Mouse (Mus musculus): ENCODE data around the gene Cttn. TPM values are rescaled to one million over a fixed set of nuclear protein-coding genes. Genes with fewer than 3 reads are reported as not detected.

The Cttn gene
- 181 and 189 TPM in 2 replicates for polyA plus RNA-seq (2015; fragmentation: Nextera tagmentation; extraction: Ambion mirVana)

GRCm38 (mm10) chr7:144470545-144471059 lies at the start of gene Cttn:
Gene Cttn (minus strand): TSS chr7:144471009.
- H3K9ac ChIP-seq (replicated peaks; ENCODE audit: low read depth, low read length), result peak within 1 kb of the TSS; percentile 96
- H3K4me2 ChIP-seq (ENCODE audit: low read length), result peak within 1 kb of the TSS; percentile 89
- H3K27me3 ChIP-seq (replicated peaks; ENCODE audit: control insufficient read depth, insufficient read depth, low read length), result no peaks in the 10 kb centered on the region
- ATAC-seq, result peak; percentile 98
- no peaks in the 10 kb centered on the region for H3K36me3 ChIP-seq (ENCODE audit: control insufficient read depth, insufficient read depth)
- WGBS, result 1% methylated on average over 30 of the region's 30 CpGs
- H3K4me1 ChIP-seq (replicated peaks; ENCODE audit: control insufficient read depth, insufficient read depth, low read length), result peaks cover 19% of the 10 kb centered on the region
- H3K27ac ChIP-seq (ENCODE audit: low read length), result peak within 1 kb of the TSS; percentile 68
- H3K9me3 ChIP-seq (ENCODE audit: control insufficient read depth, low read length), result no peaks in the 10 kb centered on the region
- H3K4me3 ChIP-seq (replicated peaks; ENCODE audit: low read length), result peak within 1 kb of the TSS; percentile 99

GRCm38 (mm10) chr7:144519852-144520251 lies 49.0 kb upstream of the Cttn start:
- WGBS, result 93% methylated on average over 5 of the region's 5 CpGs
- Histone ChIP-seq H3K27me3 (replicated peaks; ENCODE audit: control insufficient read depth, insufficient read depth, low read length) (no peaks in the 10 kb centered on the region), H3K9me3 (ENCODE audit: control insufficient read depth, low read length) (no peaks in the 10 kb centered on the region), H3K36me3 (ENCODE audit: control insufficient read depth, insufficient read depth) (peaks cover 26% of the 10 kb centered on the region), H3K4me3 (replicated peaks; ENCODE audit: low read length) (no peak overlapping the region), H3K4me1 (replicated peaks; ENCODE audit: control insufficient read depth, insufficient read depth, low read length) (no peaks in the 10 kb centered on the region), H3K9ac (replicated peaks; ENCODE audit: low read depth, low read length) (no peak overlapping the region), H3K27ac (ENCODE audit: low read length) (no peak overlapping the region), H3K4me2 (ENCODE audit: low read length) (no peak overlapping the region)
- ATAC-seq, result no peak

GRCm38 (mm10) chr7:144516711-144517110 lies 45.9 kb upstream of the Cttn start:
- WGBS, result 86% methylated on average over 5 of the region's 5 CpGs
- Histone ChIP-seq H3K27ac (ENCODE audit: low read length) (no peak overlapping the region), H3K9ac (replicated peaks; ENCODE audit: low read depth, low read length) (no peak overlapping the region), H3K4me3 (replicated peaks; ENCODE audit: low read length) (no peak overlapping the region), H3K27me3 (replicated peaks; ENCODE audit: control insufficient read depth, insufficient read depth, low read length) (no peaks in the 10 kb centered on the region), H3K9me3 (ENCODE audit: control insufficient read depth, low read length) (no peaks in the 10 kb centered on the region), H3K36me3 (ENCODE audit: control insufficient read depth, insufficient read depth) (peaks cover 41% of the 10 kb centered on the region), H3K4me1 (replicated peaks; ENCODE audit: control insufficient read depth, insufficient read depth, low read length) (no peaks in the 10 kb centered on the region), H3K4me2 (ENCODE audit: low read length) (no peak overlapping the region)
- ATAC-seq, result no peak

GRCm38 (mm10) chr7:144509090-144509489 lies 38.3 kb upstream of the Cttn start:
- ATAC-seq, result no peak
- H3K9ac ChIP-seq (replicated peaks; ENCODE audit: low read depth, low read length), result no peak overlapping the region
- H3K27ac ChIP-seq (ENCODE audit: low read length), result no peak overlapping the region
- H3K4me2 ChIP-seq (ENCODE audit: low read length), result no peak overlapping the region
- H3K9me3 ChIP-seq (ENCODE audit: control insufficient read depth, low read length), result no peaks in the 10 kb centered on the region
- H3K36me3 ChIP-seq (ENCODE audit: control insufficient read depth, insufficient read depth), result peaks cover 38% of the 10 kb centered on the region
- H3K4me1 ChIP-seq (replicated peaks; ENCODE audit: control insufficient read depth, insufficient read depth, low read length), result no peaks in the 10 kb centered on the region
- no peaks in the 10 kb centered on the region for H3K27me3 ChIP-seq (replicated peaks; ENCODE audit: control insufficient read depth, insufficient read depth, low read length)
- no peak overlapping the region for H3K4me3 ChIP-seq (replicated peaks; ENCODE audit: low read length)
- 97% methylated on average over 4 of the region's 4 CpGs for WGBS

- H3K36me3 ChIP-seq (ENCODE audit: control insufficient read depth, insufficient read depth), result peaks cover 48% of the 10 kb centered on the region
- no peaks in the 10 kb centered on the region for H3K27me3 ChIP-seq (replicated peaks; ENCODE audit: control insufficient read depth, insufficient read depth, low read length)
- 95% methylated on average over 1 of the region's 1 CpGs for WGBS
- H3K4me2 ChIP-seq (ENCODE audit: low read length), result no peak overlapping the region
- H3K9ac ChIP-seq (replicated peaks; ENCODE audit: low read depth, low read length), result no peak overlapping the region
- H3K27ac ChIP-seq (ENCODE audit: low read length), result no peak overlapping the region
- H3K9me3 ChIP-seq (ENCODE audit: control insufficient read depth, low read length), result no peaks in the 10 kb centered on the region
- H3K4me1 ChIP-seq (replicated peaks; ENCODE audit: control insufficient read depth, insufficient read depth, low read length), result no peaks in the 10 kb centered on the region
- no peak overlapping the region for H3K4me3 ChIP-seq (replicated peaks; ENCODE audit: low read length)
- no peak for ATAC-seq
These were observed 36.0 kb upstream of the Cttn start for GRCm38 (mm10) chr7:144506807-144507206.

GRCm38 (mm10) chr7:144503959-144504358 lies 33.1 kb upstream of the Cttn start:
- no peak overlapping the region for H3K4me2 ChIP-seq (ENCODE audit: low read length)
- no peaks in the 10 kb centered on the region for H3K27me3 ChIP-seq (replicated peaks; ENCODE audit: control insufficient read depth, insufficient read depth, low read length)
- no peak overlapping the region for H3K27ac ChIP-seq (ENCODE audit: low read length)
- WGBS, result 87% methylated on average over 4 of the region's 4 CpGs
- ATAC-seq, result no peak
- no peak overlapping the region for H3K9ac ChIP-seq (replicated peaks; ENCODE audit: low read depth, low read length)
- H3K4me1 ChIP-seq (replicated peaks; ENCODE audit: control insufficient read depth, insufficient read depth, low read length), result no peaks in the 10 kb centered on the region
- no peak overlapping the region for H3K4me3 ChIP-seq (replicated peaks; ENCODE audit: low read length)
- peaks cover 48% of the 10 kb centered on the region for H3K36me3 ChIP-seq (ENCODE audit: control insufficient read depth, insufficient read depth)
- H3K9me3 ChIP-seq (ENCODE audit: control insufficient read depth, low read length), result no peaks in the 10 kb centered on the region

- Histone ChIP-seq H3K4me1 (replicated peaks; ENCODE audit: control insufficient read depth, insufficient read depth, low read length) (no peaks in the 10 kb centered on the region), H3K4me2 (ENCODE audit: low read length) (no peak overlapping the region), H3K27ac (ENCODE audit: low read length) (no peak overlapping the region), H3K9ac (replicated peaks; ENCODE audit: low read depth, low read length) (no peak overlapping the region), H3K27me3 (replicated peaks; ENCODE audit: control insufficient read depth, insufficient read depth, low read length) (no peaks in the 10 kb centered on the region), H3K4me3 (replicated peaks; ENCODE audit: low read length) (no peak overlapping the region), H3K9me3 (ENCODE audit: control insufficient read depth, low read length) (no peaks in the 10 kb centered on the region), H3K36me3 (ENCODE audit: control insufficient read depth, insufficient read depth) (peaks cover 36% of the 10 kb centered on the region)
- no peak for ATAC-seq
- 80% methylated on average over 1 of the region's 1 CpGs for WGBS
These were observed 22.1 kb upstream of the Cttn start for GRCm38 (mm10) chr7:144492931-144493330.

- H3K4me2 ChIP-seq (ENCODE audit: low read length), result no peak overlapping the region
- peaks cover 29% of the 10 kb centered on the region for H3K36me3 ChIP-seq (ENCODE audit: control insufficient read depth, insufficient read depth)
- no peak overlapping the region for H3K4me3 ChIP-seq (replicated peaks; ENCODE audit: low read length)
- H3K9me3 ChIP-seq (ENCODE audit: control insufficient read depth, low read length), result no peaks in the 10 kb centered on the region
- H3K27me3 ChIP-seq (replicated peaks; ENCODE audit: control insufficient read depth, insufficient read depth, low read length), result no peaks in the 10 kb centered on the region
- ATAC-seq, result no peak
- WGBS, result 89% methylated on average over 8 of the region's 8 CpGs
- H3K27ac ChIP-seq (ENCODE audit: low read length), result no peak overlapping the region
- H3K9ac ChIP-seq (replicated peaks; ENCODE audit: low read depth, low read length), result no peak overlapping the region
- no peaks in the 10 kb centered on the region for H3K4me1 ChIP-seq (replicated peaks; ENCODE audit: control insufficient read depth, insufficient read depth, low read length)
These were observed 19.5 kb upstream of the Cttn start for GRCm38 (mm10) chr7:144490201-144490873.

GRCm38 (mm10) chr7:144489067-144489774 lies 18.4 kb upstream of the Cttn start:
- H3K4me1 ChIP-seq (replicated peaks; ENCODE audit: control insufficient read depth, insufficient read depth, low read length), result no peaks in the 10 kb centered on the region
- H3K27me3 ChIP-seq (replicated peaks; ENCODE audit: control insufficient read depth, insufficient read depth, low read length), result no peaks in the 10 kb centered on the region
- no peak overlapping the region for H3K4me3 ChIP-seq (replicated peaks; ENCODE audit: low read length)
- no peak overlapping the region for H3K9ac ChIP-seq (replicated peaks; ENCODE audit: low read depth, low read length)
- no peak for ATAC-seq
- 94% methylated on average over 6 of the region's 6 CpGs for WGBS
- no peaks in the 10 kb centered on the region for H3K9me3 ChIP-seq (ENCODE audit: control insufficient read depth, low read length)
- H3K36me3 ChIP-seq (ENCODE audit: control insufficient read depth, insufficient read depth), result peaks cover 32% of the 10 kb centered on the region
- no peak overlapping the region for H3K4me2 ChIP-seq (ENCODE audit: low read length)
- H3K27ac ChIP-seq (ENCODE audit: low read length), result no peak overlapping the region

All from forebrain, embryonic 16.5 days (tissue).